Mouse (Mus musculus) Patski (cell line): ENCODE measurements around the gene Asphd2. TPM values are rescaled to one million over a fixed set of nuclear protein-coding genes. Genes with fewer than 3 reads are reported as not detected.
"Not testable (repeated sequence)": the region's sequence is repeated elsewhere in the genome, so short reads cannot be mapped to it uniquely, and the experiment has no call there.

Experiments used
- ATAC-seq: fragments of 100-300 bp; one replicate; pipeline ENCODE4 v1.8.0; 2021
- CTCF ChIA-PET: fragments of 350-600 bp; sonication (Branson Sonifier 250); formaldehyde crosslinking; loops from one replicate; lab custom pipeline; 2022; ENCODE audit warnings: inconsistent platforms; lab: Charles Lee
- POLR2A ChIA-PET: fragments of 350-600 bp; sonication (Branson Sonifier 250); formaldehyde crosslinking; loops from one replicate; lab custom pipeline; 2022; ENCODE audit warnings: antibody characterized with exemption, inconsistent platforms; lab: Charles Lee
- DNase-seq: peaks from one replicate; pipeline ENCODE4 v3.0.0-alpha.2; 2011; ENCODE audit warnings: low read depth, low spot score
- H3K27me3 ChIP-seq: fragments of 371-371 bp; one replicate; pipeline ENCODE4 v1.5.1; 2021
- CTCF ChIP-seq: fragments of 100-300 bp; IDR thresholded peaks from one replicate; pipeline ENCODE4 v1.5.1; 2021
- in situ Hi-C: fragments of 300-500 bp; cut with MboI; formaldehyde crosslinking; loops from 3 replicates; pipeline ENCODE4 v1.11.1; 2018; ENCODE audit warnings: low pct_unique_long_range_greater_than_20kb, mixed read lengths
- polyA plus RNA-seq: library from polyadenylated mRNA; unstranded; gene quantifications from one replicate; pipeline ENCODE4 v1.2.3, GENCODE M21; 2021

The Asphd2 gene
- polyA plus RNA-seq, 1 experiment from 2014 or later, result 1.8 TPM

DNA sequence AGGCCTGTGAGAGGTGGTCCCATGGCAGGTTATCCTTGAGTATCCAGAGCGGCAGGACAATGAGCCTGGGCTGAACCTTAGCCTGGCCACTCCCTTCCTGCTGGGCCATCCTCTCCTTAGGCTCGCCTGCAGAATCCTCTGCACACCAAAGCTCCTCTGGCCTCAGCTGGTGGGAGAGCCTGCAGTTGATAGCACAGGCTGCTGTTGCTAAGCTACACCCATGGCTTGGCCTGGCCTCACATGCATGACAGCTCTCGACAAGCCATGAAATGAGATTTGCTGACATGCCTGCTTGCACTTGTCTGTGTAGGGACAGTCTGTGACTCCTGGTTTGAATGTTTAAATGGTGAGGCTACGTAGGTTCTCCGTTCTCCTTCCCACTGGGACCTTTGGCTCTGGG lies 22.0 kb upstream of the Asphd2 start:
- POLR2A ChIA-PET, result no interaction called here
- H3K27me3 ChIP-seq, result peaks cover 51% of the 10 kb centered on the region
- ATAC-seq, result no peak
- no peak for TF ChIP-seq CTCF
- no peak for DNase-seq
- CTCF ChIA-PET, result no interaction called here
- in situ Hi-C loops, result no loop called here

DNA sequence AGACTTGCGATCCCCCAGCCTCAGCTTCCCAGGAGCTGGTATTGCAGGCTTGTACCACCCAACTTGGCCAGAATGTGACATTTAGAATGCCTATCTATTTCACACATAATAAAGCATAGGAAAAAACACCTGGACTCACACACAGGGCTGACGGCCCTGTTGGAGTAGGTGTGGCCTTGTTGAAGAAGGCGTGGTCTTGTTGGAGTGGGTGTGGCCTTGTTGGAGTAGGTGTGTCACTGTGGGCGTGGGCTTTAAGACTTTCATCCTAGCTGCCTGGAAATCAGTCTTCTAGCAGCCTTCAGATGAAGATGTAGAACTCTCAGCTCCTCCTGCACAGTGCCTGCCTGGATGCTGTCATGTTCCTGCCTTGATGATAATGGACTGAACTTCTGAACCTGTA lies 18.1 kb upstream of the Asphd2 start:
- in situ Hi-C loops, CTCF ChIA-PET, POLR2A ChIA-PET, ATAC-seq, DNase-seq: not testable (repeated sequence)
- peaks cover 30% of the 10 kb centered on the region for H3K27me3 ChIP-seq

DNA sequence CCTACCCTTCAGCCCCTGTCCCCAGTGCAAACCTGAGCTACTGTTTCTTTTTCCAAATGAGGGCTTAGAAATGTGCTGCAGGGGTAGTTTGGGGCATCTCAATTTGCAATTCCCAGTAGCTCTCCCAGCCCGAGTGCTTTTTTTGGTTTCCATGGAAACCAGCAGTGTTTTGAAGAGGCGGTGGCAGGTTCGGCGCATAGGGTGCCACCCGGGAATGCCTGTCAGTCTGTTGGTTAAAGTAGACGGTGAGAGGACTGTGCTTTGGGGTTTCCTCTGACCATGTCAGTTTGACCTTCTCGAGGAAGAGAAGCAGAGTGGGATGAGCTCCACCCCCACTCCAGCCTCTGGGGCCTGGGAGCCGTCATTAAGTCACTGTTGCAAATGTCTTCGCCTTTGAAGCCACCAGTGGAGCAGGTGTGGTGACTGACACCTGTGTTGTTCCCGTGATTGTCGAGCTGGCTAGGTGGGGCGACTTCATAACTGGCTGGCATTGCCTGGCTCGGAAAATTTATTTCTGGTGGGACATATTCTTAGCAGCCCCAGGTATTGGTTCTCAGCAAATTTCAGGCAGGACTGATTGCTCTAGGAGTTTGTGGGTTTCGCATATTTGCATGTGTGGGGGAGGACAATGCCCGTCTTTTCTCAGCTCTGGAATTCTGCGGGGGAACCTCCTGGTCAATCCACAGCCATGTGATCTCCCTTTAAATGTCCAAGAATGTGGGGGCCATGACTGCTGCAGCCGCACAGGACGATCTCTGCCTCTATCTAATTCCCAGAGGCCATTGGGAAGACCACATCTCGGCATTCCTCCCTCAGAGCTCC lies 17.1 kb upstream of the Asphd2 start:
- in situ Hi-C loops, result no loop called here
- TF ChIP-seq CTCF, result no peak

DNA sequence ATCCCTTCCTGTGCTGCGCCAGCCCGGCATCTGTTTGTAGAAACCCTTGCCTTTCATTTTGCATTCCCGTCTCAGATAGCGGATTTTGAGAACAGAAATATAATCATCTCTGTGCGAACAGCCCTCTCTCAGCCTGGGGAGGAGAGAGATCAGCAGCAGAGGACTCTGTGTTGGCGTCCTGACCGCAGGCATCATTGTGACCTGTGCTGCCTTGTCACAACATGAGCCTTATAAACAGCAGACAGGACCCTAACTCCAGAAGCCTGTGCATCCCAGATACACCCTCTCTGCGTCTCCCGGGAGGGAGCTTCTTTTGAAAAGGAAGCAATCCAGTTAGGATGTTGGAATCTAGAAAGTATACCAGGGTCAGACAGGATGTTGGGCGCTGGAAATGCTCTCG lies 16.4 kb upstream of the Asphd2 start:
- in situ Hi-C loops, result no loop called here
- DNase-seq (no peak), ATAC-seq (no peak)
- no peak for TF ChIP-seq CTCF
- peaks cover 32% of the 10 kb centered on the region for H3K27me3 ChIP-seq
- POLR2A ChIA-PET, result interaction anchor here (0.6 kb wide), 1 partner anchor 671 kb away, joined by 3 read pairs; no protein-coding TSS in a partner anchor
- CTCF ChIA-PET, result no interaction called here

More for the DNA sequence above, 17.1 kb upstream of the Asphd2 start:
- POLR2A ChIA-PET, result interaction anchor here (0.6 kb wide), 1 partner anchor 671 kb away, joined by 3 read pairs; no protein-coding TSS in a partner anchor
- peaks cover 32% of the 10 kb centered on the region for H3K27me3 ChIP-seq
- DNase-seq (no peak), ATAC-seq (peak; percentile 11)
- CTCF ChIA-PET, result no interaction called here

DNA sequence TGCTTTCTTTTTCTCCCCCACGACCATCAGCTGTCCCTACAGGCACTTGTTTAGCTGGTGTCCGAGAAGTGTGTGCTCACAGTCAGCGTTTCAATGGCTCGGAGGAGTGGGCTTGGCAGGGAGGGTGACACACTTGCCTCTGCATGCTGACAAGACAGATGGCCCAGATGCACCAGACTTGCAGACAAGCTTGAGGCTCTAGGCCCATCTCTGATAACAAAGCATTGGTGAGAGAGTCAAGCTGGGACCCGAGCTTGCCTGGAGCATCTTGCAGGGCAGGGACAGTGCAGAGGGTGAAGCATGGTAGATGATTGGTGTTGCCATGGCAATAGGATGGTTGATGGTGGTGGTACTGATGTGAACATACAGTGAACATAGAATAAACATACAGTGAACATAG lies 14.6 kb upstream of the Asphd2 start:
- in situ Hi-C loops, result no loop called here
- TF ChIP-seq CTCF, result no peak
- CTCF ChIA-PET, result no interaction called here

DNA sequence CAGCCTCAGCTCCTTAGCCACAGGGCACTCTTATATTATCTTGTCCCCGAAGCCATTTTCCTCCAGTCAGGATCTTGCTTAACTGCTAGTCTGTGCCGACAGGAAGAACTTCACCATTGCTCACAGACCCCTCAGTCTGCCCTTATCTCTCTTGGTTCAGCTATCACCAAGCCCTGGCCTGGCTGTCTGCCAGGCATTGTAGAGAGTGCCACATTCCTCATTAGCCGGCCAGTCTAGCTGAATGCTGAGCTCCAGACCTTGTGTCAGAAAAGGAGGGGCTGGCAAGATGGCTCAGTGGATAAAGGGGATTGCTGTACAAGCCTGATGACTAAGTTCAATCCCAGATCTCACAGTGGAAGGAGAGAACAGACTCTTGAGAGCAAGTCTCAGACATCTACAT lies 11.4 kb upstream of the Asphd2 start:
- H3K27me3 ChIP-seq, result peaks cover 11% of the 10 kb centered on the region
- DNase-seq (no peak), ATAC-seq (no peak)
- ChIA-PET POLR2A (no interaction called here), CTCF (no interaction called here)
- no peak for TF ChIP-seq CTCF
- in situ Hi-C loops, result no loop called here

More for the DNA sequence above, 14.6 kb upstream of the Asphd2 start:
- DNase-seq (no peak), ATAC-seq (no peak)
- peaks cover 30% of the 10 kb centered on the region for H3K27me3 ChIP-seq
- POLR2A ChIA-PET, result no interaction called here

DNA sequence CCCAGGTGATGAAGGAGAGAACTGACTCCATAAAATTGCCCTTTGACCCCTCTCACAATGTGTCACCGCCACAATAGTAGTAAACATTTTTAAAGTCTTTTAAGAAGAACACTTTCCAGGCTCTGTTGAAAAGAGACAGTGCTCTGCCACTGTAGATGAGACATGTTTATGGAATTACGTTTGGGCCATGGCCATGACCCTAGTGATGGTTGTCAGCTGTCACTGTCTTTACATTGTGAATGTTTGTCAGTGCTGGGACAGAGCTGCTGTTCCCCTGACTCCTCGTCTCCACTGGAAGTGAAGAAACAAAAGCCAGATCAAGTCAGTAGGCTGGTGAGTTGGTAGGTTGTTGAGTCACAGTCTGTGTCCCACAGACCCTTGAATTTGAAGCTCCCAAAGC lies 7.8 kb upstream of the Asphd2 start:
- TF ChIP-seq CTCF, result no peak
- ATAC-seq (no peak), DNase-seq (no peak)
- H3K27me3 ChIP-seq, result peaks cover 11% of the 10 kb centered on the region
- POLR2A ChIA-PET, result no interaction called here
- CTCF ChIA-PET, result no interaction called here
- in situ Hi-C loops, result no loop called here

DNA sequence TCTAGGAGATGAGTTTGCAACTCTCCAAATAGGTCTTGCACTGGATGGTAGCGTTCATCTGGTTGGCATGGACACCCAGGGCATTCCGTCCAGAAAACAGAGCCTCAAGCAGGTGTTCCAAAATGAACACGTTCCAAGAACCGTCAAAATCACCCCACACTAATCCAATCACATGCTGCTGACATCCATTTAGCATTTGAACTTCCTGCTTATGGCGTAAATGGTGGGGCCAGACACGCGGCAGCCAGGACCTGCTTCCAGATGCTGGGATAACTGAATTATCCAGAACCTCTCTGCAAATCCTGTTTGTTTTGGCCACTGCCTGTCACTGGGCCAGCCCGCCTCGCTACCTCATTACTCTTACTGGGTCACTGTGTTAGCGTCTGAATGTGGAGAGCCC lies 4.6 kb upstream of the Asphd2 start:
- ATAC-seq, result no peak
- POLR2A ChIA-PET, result no interaction called here
- in situ Hi-C loops, result no loop called here
- no peak for DNase-seq
- CTCF ChIA-PET, result no interaction called here
- TF ChIP-seq CTCF, result no peak
- H3K27me3 ChIP-seq, result peaks cover 13% of the 10 kb centered on the region

DNA sequence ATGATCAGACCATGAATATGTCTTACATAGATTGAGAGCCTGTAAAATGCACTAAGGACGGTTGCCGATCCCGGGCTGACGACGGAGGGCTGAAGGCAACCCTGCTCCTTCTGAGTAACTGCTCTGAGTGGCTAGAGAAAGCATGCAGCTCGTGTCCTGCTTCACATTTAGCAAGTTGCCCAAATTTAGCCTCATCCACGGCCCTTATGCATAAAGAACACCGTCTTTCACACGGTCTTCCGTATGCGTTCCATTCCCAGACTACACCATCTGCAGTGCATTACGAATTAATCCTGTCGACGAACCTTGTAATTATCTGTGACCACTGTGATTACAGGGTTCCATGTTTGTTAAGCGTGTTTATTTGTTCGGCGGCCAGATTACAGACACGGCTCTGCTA lies 1.4 kb upstream of the Asphd2 start:
- ChIA-PET CTCF (no interaction called here), POLR2A (no interaction called here)
- in situ Hi-C loops, result no loop called here
- TF ChIP-seq CTCF, result no peak
- peaks cover 20% of the 10 kb centered on the region for H3K27me3 ChIP-seq
- no peak for ATAC-seq
- DNase-seq, result no peak

DNA sequence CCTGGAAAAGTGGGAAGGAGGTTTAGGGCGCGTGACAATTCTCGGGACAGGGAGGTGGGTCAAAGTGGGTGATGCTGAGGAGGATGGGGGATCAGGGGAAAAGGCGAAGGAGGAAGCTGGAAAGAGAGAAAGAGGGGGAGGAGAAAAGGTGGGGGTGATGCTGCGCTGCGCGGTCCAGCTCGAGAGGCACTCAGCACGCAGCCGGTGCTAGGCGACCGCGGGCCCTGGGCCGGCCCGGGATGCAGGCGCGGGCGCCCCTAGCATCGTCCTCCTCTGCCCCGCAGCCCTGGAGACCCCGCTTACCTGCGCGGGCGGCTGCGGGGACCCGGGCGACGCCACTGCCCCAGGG lies 277 bp downstream of the Asphd2 start:
- POLR2A ChIA-PET, result no interaction called here
- peaks cover 15% of the 10 kb centered on the region for H3K27me3 ChIP-seq
- in situ Hi-C loops, result no loop called here
- TF ChIP-seq CTCF, result no peak
- CTCF ChIA-PET, result no interaction called here
- ATAC-seq (no peak), DNase-seq (no peak)

DNA sequence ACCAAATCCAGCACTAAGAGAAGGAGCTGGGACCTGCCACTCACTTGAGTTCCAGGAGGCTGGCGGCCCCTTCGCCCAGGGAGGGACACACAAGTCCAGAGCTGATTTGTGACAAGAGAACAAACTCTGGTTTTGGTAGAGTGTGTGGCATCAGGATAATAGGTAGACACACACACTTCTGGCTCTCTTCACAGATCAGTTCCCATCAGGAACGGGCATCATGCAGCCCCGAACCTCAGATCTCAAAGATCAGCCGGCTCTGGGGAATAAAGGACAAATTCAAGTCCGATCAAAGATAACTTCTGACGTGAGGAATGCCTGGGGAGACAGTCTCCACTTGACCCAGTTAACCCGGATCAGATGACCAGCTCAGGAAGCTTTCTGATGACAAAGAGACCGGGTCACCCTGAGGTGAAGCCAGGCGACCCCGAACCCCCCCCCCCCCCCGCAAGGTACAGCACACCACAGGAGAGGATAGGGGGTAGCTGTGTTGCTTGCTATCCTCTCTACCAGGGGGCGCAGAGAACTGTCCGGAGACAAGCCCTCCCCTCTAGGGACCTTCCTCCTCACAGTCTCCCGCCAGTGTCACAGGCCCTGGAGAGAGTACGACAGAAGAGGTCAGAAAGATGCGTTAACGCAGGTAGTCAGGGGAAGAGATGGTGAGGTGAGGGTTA lies 788 bp downstream of the Asphd2 start:
- H3K27me3 ChIP-seq, result peaks cover 15% of the 10 kb centered on the region
- DNase-seq, result no peak
- ChIA-PET POLR2A (no interaction called here), CTCF (no interaction called here)
- TF ChIP-seq CTCF, result no peak
- no peak for ATAC-seq
- in situ Hi-C loops, result no loop called here
